Mouse (Mus musculus): ENCODE measurements around the gene Yaf2.
A peak's percentile ranks its signal among the peaks of the same experiment; 100 is the strongest.

Yaf2 gene

GRCm38 (mm10) chr15:93285244-93285643 is 51.5 kb downstream of the Yaf2 start:
- no peak for DNase-seq

GRCm38 (mm10) chr15:93284326-93284725 is 52.4 kb downstream of the Yaf2 start:
- no peak for DNase-seq

GRCm38 (mm10) chr15:93283349-93283748 is 53.4 kb downstream of the Yaf2 start:
- peak in 1 of 2 experiments; percentile 52 for DNase-seq

GRCm38 (mm10) chr15:93276276-93276675 is 60.5 kb downstream of the Yaf2 start:
- DNase-seq, result peak; percentile 19 to 24

GRCm38 (mm10) chr15:93275623-93276022 is 61.1 kb downstream of the Yaf2 start:
- DNase-seq, result peak in 1 of 2 experiments; percentile 55

- peak; percentile 100 for DNase-seq
Observed at GRCm38 (mm10) chr15:93274679-93275583, 61.8 kb downstream of the Yaf2 start, which contains the start of gene Gxylt1. Gxylt1 (minus strand) TSS chr15:93275179.

DNA sequence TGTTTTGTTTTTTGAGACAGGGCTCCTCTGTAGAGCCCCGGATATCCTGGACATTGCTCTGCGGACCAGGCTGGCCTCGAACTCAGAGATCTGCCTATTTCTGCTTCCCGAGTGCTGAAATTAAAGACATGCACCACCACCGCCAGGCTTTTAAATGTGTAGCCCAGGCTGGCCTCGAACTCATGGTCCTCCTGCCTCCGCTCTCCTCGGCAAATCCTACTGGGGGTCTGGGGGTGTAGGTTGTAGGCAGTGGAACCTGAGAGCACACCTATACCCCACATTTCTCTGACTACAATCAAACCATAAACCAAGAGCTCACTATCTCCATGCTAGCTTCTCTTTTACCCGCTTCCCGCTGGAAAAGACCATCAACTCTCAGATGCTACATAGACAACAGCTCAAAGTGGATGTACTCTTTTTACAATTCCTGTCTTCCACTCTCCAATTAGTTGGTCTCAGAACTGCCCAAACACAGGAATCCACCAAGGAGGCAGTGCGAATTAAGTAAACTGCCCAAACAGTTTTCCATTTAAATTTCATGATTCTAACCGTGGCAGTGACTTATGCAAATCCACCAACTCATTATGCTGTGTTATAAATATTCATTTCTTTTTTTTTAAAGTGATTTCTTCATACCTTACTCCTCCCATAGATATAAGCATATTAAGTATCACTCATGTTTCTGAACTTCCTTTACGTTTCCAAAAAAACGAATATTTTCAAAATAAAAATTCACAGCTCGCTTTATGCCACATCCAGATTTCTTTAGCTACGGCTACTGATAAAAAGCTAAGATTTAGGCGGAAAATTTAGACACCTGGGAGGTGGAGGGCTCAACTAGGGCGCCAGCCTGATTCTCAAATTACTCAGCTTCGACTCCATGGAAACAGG is 62.7 kb downstream of the Yaf2 start:
- DNase-seq, result no peak

DNA sequence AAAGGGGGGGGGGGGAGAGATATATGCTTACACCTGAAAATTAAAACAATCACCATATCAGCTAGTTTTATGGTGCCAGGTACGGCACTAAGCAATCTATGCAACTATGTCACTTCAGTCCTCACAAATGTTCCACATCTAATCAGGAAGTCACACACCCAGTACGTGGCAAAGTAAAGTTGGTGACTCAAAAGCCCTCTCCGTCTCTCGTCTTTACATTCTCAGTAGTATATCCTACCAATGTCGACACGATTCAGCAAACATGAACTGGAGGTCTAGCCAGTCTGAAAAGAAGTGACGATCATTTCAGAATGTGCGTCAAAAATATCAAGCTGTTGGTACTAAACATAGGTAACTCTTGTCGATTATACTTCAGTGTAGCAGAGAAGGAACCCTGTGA is 63.8 kb downstream of the Yaf2 start:
- DNase-seq, result no peak

DNA sequence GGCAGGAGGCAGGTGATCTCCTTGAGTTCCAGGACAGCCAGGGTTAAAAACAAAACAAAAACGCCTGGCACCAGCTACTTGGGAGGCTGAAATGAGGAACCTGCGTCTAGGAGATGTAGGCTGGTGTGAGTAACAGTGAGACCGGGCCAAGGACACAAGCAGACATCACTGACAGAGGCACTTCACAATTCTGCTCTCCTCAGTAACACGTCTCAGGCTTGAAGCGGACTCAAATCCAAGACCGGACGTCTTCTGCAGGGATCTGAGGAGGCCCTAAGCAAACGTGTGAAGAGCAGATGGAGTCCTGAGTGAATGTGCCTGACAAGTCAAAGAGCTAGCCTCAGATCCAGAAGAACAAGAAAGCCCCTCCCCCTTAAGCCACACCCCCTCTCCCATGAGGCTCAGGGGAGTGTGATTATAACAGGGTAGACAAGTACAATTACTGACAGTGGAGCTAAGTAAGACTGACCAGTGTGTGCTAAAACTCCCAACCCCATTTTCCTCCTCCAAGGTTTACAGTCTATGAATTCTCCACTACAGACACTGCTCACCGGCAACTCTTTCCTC is 66.4 kb downstream of the Yaf2 start:
- DNase-seq, result no peak

DNA sequence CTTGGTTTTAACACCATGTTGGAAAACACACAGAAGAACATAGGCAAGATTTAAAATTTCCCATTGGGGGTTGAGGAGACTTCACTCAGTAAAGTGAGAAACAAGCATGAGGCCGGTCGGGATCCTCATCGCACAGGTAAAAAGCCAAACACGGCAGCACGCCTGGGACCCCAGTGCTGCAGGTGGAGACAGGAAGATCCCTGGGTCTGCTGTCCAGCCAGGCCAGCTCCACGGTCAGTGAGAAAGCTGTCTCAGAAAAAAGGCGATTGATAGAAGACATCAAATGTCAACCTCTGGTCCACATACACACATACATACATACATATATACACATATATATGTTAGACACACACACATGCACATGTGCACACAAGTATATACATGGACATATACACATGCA is 67.2 kb downstream of the Yaf2 start:
- no peak for DNase-seq

DNA sequence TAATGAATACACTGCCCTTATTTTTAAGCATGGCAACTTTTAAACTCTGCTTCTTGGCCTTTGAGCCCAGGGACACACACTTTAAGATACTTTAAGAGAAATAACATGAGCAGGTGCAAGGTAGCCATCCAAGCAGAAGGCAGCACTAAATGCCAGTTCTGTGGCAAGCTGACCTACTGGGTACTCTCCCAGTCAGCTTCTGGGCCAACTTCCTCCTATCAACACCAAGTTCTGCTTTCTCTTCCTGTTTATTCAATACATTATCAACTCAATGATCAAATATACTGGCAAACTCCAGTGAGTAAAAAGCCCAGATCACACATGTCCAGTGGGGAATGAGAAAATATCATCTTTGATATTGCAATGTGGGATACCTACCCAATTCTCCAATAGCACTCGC is 68.7 kb downstream of the Yaf2 start:
- DNase-seq, result no peak

GRCm38 (mm10) chr15:93267479-93267878 is 69.3 kb downstream of the Yaf2 start:
- DNase-seq, result no peak

DNA sequence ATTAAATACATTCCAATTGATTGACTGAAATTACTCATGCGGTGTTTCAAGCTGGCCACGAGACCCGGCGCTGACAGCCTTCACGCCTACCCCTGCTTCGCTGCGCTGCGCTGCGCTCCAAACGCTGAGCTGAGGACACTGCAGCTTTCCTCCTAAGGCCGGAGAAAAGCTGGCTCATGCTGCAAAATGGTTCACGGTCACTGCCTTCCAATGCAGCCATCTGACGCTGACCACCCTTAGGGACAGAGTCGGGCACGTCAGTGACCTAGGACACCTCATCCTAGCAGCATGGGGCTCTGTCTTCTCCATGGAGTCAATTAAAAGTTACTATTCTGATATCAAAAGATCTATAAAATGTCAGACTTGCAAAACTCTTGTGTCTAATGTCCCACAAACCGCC is 70.4 kb downstream of the Yaf2 start:
- peak; percentile 44 to 58 for DNase-seq

DNA sequence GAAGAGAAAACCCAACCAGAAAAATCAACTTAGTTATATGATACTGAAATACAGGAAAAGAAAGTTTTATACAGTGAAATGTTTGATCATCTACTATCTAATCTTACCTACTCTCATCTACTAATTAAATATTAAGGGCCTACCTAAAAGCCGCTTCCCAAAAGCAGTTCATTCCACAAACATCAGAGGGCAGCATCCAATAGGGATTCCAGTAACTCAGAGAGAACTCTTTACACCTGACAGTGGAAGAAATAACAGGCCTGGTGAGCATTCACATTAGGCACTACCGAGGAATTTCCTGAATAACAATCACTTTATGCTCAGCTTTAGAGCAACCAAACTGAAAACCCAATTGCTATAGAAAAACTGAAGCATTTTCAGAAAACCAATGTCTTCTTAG is 71.0 kb downstream of the Yaf2 start:
- DNase-seq, result peak; percentile 71 to 86

- DNase-seq, result no peak
Observed at GRCm38 (mm10) chr15:93265231-93265630, 71.5 kb downstream of the Yaf2 start.

- DNase-seq, result no peak
Observed at GRCm38 (mm10) chr15:93264221-93264620, 72.5 kb downstream of the Yaf2 start.

DNA sequence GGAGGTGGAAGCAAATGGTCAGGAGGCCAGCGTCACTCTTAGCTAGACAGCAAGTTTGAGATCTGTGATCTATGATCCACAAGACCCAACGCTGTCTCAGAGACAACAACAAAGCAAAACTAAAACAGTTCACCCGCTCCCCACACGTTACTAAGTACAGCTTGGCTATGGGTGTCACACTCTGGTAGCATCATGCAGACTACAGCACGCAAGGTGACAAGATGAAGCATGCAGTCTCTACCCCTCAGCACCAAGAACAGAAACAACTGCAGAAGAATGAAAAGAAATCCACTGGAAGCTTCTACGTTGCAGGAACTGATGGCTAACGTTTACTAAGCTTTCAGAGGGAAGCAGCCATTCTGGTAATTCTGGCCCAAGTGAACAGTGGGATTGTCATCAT is 73.2 kb downstream of the Yaf2 start:
- no peak for DNase-seq

DNA sequence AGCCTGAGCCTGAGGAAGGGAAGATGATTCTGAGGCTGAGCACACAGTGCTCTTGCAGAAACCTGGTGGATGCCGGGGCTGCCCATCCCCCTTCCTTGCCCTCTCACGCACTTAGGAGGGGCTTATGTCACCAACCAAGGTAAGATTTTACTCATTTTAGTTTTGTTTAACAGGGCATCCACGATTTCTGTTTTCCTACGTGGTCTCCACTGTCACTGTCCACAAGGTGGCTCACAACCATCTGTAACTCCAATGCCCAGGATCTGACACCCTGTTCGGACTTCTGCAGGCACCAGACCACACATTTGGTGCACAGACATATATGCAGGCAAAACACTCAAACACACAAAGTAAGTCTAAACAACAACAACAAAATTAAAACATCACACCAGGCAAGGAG is 73.9 kb downstream of the Yaf2 start:
- DNase-seq, result peak in 1 of 2 experiments; percentile 21

- no peak for DNase-seq
Observed at GRCm38 (mm10) chr15:93262274-93262673, 74.5 kb downstream of the Yaf2 start.

DNA sequence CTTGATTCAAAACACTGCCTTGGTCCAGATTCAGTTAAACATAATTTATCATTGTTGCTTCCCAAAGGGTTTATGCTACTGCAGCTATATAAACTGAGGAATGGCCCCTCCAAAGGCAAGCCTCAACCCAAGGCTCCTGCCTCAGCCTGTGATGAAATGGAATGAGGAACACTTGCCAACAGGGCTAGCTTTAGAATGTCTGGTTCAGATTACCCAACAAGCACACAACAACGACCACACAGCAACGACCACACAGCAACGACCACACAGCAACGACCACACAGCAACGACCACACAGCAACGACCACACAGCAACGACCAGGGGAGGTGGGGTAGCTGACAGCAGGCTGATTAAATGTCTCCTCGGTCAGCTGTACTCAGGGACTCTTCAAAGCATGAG is 76.8 kb downstream of the Yaf2 start:
- DNase-seq, result no peak

GRCm38 (mm10) chr15:93255295-93255694 is 81.4 kb downstream of the Yaf2 start:
- DNase-seq, result no peak

GRCm38 (mm10) chr15:93253172-93253571 is 83.6 kb downstream of the Yaf2 start:
- no peak for DNase-seq

GRCm38 (mm10) chr15:93252396-93252795 is 84.3 kb downstream of the Yaf2 start:
- DNase-seq, result no peak

Measured in cerebellum, postnatal 25 days (tissue).